Mouse (Mus musculus) fat pad, adult 2 months (tissue): Measurements from ENCODE around the gene Poldip2.
"Not testable (repeated sequence)": the region's sequence is repeated elsewhere in the genome, so short reads cannot be mapped to it uniquely, and the experiment has no call there.

Experiments
- DNase-seq: peaks from one replicate; pipeline ENCODE4 v3.0.0-alpha.2; 2011; ENCODE audit warnings: low read depth, low spot score; ENCODE audit errors: extremely low read depth

Poldip2 gene

DNA sequence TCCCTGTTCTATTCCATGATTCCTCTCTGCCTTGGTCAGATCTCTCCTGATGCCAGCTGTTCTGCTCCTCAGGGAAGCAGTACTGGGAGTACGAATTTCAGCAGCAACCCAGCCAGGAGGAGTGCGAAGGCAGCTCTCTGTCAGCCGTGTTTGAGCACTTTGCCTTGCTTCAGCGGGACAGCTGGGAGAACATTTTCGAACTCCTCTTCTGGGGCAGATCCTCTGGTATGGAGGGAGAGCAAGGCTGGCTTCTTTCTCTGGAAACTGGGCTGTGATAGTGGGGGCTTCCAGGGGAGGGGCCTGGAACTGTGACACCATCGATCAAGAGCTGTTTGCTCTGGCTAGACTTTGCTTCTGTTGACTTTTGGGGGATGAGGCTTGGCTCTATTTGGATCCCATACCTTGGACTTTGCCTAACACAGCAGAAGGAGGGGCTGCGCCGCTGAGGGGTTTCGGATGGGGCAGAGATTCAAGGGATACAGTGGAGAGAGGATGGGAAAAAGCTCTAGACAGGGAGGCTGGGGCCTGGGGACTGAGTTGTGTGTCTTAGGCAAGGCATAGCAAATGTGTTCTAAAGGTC, 11.3 kb upstream of the Poldip2 start:
- DNase-seq, result no peak

DNA sequence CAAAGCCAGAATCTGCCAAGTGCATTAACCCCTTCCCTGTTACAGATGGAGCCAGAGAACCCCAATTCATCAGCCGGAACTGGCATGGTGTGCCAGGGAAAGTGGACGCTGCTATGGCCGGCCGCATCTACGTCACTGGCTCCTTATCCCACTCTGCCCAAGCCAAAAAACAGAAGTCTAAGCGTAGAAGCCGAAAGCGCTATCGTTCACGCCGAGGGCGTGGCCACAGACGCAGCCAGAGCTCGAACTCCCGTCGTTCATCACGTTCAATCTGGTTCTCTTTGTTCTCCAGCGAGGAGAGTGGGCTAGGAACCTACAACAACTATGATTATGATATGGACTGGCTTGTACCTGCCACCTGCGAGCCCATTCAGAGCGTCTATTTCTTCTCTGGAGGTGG, 10.5 kb upstream of the Poldip2 start:
- no peak for DNase-seq

DNA sequence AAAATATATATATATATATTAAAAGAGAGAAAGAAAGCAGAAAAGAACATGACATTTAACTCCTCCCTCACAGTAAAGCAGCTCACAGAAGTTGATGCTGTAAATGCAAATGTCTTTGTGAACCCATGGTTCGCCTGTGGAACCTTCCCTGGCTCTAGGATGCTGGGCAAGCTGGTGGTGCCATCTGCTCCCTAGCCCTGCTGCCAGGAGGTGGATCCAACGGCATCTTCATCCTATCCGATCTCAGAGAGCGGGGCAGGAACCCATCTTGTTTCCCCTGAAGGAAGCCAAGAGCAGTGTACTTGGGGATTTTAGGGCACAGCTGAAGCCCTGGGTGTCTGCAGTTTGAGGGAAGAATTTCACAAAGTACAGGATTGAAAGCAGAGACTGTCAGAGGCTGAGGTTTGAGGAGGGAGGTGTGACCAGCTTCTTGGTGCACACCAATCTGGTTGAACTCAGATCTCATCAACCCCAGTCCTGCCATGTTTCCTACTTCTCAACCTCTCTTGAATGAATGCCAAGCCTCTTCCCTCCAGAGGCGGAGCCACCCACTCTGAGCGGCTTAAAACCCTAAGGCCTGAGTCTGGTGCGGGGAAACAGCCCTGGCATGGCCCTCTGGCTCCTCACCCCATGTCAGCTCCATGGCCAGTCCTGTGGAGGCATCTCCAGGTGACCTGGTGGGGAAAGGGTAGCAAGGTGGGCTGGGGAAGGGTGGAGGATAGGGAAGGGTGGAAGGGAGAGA, 8.9 kb upstream of the Poldip2 start, which contains the start of gene Sebox:
Sebox (plus strand) TSS at position 539 of the 742 bp plus-strand sequence.
- DNase-seq, result no peak

DNA sequence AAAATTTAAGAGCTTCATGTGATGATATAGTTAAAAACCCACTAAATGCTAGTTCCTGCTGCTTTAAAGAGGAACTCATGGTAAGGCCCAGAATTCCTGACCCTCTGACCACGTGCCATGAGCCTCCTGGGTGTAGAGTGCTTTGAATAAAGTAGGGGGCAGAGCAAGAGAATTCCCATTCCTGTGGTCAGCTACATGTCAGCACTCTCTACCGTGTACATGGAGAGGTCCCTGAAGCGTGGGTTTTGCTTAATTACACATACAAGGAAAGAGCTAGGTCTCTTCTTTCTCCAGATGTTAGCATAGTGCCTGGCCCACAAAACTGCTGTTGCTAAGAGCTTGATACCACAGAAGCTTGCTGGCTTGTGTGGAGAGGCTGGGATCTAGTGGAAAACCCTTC, 6.6 kb upstream of the Poldip2 start:
- DNase-seq, result no peak

DNA sequence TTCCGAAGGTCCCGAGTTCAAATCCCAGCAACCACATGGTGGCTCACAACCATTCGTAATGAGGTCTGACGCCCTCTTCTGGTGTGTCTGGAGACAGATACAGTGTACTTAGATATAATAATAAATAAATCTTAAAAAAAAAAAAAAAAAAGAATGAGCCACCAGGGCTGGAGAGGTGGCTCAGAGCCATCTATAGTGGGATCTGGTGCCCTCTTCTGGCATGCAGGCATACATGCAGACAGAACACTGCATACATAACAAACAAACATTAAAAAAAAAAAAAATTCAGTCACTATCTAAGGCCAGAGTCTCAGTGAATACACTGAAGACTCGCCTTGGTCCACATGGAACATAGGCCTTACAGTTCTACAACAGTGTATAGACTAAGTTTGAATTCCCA, 2.8 kb upstream of the Poldip2 start:
- no peak for DNase-seq

DNA sequence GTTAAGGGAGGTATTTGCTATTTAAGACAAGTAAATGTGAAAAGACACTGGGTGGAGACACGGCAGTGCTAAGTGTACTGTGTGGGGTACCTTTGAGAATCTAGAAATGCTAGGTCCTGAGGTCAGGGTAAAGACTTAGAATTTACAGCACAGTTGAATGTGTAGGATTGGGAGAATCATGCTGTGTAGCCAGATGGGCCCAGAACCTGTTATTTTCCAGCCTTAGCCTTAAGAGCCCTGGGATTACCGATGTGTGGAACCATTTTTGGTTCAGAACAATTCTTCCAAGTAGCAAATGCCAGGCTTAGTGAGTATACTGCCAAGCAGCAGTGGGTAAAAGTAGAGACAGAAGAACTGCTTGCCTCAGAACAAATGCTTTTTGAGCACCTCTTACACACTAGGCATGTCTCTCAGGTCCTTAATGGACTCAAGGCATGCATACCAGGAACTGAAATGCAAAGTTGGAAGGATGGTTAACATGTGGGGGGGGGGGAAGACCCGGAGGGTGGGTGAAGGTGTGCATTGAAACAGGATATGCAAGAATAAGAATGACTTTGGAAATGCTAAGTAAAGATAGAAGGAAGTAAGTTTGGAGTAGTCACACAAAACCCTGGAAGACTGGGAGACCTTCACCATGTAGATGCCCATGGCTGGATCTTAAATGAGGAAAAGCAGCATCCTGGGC, 1.3 kb downstream of the Poldip2 start:
- no peak for DNase-seq

DNA sequence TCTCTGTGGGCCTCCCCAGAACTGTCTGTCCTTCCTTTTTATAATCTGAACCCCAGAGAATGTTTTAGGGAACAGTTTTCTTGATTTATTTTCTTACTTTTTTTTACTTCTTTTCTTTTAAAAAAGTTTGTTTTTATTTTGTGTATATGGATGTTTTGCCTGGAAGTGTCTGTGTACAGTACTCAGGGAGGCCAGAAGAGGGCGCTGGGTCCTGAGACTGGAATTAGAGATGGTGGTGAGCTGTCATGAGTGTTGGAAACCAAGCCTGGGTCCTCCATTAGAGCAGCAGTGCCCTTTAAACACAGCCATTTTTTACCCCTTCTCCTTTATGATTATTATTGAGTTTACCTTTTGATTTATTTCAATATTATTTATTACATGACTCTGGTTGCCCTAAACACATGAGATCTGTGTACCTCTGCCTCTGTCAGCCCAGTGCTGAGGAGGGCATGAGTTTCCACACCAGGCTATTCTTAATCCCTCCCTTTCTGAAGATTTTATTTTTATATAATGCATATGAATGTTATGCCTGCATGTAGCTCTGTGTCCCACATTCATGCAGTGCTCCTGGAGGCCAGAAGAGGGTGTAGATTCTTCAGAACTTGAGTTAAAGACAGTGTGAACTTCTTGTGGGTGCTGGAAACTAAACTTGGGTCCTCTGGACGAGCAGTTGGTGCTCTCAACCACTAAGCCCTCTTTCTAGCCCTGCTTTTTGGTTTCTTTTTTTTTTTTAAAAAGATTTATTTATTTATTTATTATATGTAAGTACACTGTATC, 3.7 kb downstream of the Poldip2 start:
- no peak for DNase-seq

DNA sequence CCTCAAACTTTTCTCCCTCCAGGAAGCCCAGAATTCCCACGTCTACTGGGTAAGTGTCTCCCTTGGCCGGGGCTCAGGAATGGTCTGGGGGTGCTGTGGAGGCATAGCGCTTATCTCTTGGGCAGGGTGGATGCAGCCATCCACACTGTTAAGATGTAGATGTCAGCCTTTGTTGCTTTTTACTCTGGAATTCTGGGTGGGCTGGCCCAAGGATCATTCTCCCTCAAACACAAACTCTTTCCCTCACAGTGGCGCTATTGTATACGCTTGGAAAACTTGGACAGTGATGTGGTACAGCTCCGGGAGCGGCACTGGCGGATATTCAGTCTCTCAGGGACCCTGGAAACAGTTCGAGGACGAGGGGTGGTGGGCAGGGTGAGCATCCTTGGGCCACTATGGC, 6.9 kb downstream of the Poldip2 start:
- DNase-seq, result no peak

DNA sequence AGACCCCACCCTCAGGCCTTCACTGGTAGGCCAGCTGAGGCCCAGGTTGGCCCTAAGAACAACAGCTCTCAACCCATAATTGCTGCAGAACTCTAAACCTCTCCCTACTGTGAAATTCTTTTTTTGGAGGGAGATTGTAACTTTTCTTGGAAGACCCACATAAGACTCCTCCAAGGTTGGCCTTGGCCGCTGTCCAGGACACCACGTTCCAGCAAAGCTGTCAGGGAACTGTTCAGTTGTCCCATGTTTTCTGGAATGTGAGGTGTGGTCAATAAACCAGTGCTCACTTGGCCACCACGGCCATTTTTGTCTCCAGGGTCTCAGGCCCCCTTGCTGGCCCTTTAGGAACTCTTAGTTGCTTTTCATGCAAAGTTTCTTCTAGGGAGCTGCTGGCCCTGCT, 9.9 kb downstream of the Poldip2 start:
- DNase-seq, result no peak

DNA sequence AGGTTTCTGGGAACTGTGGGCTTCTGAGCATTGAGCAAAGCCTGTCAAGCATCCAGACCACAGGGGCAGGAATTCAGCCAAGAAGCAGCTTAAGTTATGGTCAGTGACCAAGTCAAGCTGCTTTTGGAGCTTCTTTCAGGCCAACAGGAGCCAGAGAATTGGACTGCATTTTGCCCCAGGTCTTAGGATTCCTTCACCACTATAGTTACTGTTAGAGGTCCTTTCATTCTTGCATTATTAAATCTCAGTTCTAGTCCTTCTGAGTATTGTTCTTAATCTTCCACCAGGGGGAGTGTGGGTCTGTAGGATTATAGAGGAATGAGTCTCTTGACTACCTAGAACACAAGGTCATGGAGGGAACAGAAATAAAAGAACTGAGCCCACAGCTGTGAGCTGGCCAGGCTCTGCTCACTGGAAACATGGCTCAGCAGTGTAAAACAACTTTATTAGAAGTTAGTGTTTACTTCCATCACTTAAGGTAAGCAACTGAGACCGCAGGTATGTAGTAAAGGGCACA, 10.5 kb downstream of the Poldip2 start:
- DNase-seq, result peak; percentile 68

DNA sequence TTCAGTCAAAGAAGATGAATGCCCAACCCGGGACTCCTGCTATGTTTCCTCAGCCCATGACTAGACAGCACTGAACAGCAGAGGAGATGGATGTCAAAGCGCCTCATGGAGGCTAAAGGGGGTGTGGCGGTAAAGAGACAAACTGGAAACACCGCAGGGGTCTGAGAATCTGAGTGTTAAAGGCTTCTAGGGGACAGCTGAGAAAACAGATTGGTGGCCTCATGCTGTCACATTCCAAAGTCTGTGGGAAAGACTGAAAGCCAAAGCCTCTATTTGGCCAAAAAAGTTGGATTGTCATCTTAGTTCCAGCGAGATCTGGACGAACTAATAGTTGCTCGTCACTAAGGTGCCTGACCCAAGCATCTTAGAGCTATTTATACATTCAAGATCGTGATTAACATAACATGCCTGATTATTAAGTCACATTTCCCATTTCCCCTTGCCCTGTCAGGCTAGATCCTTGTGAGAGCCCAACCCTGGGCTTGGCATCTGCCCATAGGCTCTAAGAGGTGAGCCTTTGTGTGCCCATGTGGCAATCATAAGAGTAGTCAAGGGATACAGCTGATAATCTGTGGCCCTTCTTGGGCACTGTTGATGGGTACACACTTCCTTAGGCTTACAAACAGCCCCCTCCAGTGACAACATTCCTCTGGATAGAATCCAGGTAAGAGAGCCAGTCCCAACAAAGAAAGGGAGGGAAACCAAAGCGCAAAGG, 11.4 kb downstream of the Poldip2 start:
- no peak for DNase-seq

DNA sequence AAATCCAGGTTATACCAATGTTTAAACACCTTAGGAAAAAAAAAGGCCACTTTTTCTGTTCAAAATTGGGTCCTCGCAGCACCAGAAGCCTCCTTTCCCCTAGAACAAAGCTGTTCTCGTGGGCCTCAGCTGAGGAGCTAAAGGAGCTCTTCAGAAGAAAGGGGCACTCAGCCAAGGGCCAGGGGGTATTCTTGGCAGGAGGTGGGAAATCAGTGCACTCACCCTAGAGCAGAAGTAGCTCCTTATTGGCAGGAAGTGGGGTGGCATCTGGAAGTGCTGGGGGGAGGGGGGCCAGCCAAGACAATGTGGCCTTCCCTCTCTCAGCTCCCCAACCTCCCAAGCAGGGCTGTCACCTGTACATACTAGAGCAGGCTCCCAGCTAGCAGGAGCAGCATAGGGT, 12.8 kb downstream of the Poldip2 start:
- DNase-seq, result no peak

DNA sequence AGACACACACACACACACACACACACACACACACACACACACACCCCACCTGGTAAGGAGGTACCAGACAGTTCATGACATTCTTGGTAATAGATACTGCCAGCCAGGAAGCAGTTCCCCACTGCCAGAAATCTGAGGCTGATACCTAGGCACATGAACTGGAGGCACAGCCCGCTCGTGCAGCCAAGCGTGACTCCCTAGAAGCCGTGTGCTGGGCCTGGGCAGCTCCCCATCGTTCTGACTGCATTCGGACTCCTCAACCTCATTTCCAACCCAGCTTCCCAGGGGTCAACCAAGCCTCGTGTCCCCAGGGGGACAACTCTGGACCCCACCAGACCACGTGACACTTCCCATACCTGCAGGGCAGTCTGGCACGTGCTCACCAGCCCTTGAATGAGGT, 16.7 kb downstream of the Poldip2 start:
- no peak for DNase-seq

DNA sequence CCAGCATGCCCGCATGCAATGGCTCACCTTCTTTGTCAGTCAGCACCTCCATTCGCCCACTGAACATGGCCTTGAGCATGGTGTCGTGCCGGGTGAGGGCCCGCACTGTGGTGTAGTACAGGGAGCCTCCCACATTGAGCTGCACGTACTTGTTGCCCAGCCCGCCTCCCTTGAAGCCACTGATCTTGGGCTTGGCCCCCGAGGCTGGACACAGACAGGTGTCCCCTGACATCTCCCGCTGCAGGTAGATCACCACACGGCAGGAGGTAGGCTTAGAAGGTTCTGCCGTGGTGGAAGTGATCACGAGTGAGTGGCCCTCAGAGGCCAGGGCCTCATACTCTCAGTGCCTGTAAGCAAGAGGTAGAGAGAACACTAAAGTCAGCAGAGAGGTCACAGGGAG, 18.0 kb downstream of the Poldip2 start:
- DNase-seq, result no peak

DNA sequence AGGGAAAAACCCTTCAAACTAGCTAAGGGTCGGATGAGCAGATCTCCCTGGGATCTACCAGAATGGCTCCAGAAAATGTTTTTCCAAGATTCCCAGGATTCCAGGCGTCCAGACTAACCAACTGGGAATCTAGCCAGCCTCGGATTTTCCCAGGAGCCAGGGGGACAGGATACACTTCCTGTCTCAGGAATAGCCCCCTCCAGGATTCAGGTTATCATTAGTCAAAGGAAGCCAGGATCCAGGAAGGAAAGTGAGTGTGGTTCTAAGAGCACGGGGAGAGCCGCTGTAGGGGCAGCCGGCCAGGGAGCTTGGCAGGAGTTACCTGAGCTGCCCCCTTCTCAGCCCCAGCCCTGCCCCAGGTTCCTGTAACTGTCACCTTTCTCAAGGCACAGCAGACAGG, 19.1 kb downstream of the Poldip2 start:
- DNase-seq, result no peak

DNA sequence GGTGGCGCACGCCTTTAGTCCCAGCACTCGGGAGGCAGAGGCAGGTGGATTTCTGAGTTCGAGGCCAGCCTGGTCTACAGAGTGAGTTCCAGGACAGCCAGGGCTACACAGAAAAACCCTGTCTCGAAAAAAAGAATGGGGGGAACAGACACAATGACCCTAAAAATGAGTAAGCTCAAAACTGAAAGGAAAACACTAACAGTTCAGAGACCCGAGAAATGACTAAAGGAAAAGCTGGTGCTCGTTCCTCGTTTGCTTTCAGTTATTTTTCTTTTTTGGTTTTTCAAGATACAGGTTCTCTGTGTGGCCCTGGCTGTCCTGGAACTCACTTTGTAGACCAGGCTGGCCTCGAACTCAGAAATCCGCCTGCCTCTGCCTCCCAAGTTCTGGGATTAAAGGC, 19.5 kb downstream of the Poldip2 start:
- DNase-seq, result not testable (repeated sequence)

DNA sequence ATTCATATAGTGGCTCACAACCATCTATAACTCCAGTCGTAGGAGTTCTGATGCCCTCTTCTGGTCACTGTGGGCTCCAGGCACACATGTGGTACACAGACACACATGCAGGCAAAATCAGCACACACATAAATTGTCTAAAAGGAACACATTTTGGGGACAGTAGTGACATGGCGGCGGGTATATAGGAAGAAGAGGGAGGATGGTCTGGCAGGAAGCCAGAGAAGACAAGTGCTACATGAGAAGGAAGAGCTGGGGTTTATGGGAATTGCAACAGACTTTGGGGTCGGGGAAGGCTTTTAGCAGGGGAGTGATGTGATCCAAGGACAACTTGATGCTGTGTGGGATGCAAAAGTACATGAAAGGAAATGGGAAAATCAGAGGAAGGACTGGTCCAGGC, 22.5 kb downstream of the Poldip2 start:
- no peak for DNase-seq

DNA sequence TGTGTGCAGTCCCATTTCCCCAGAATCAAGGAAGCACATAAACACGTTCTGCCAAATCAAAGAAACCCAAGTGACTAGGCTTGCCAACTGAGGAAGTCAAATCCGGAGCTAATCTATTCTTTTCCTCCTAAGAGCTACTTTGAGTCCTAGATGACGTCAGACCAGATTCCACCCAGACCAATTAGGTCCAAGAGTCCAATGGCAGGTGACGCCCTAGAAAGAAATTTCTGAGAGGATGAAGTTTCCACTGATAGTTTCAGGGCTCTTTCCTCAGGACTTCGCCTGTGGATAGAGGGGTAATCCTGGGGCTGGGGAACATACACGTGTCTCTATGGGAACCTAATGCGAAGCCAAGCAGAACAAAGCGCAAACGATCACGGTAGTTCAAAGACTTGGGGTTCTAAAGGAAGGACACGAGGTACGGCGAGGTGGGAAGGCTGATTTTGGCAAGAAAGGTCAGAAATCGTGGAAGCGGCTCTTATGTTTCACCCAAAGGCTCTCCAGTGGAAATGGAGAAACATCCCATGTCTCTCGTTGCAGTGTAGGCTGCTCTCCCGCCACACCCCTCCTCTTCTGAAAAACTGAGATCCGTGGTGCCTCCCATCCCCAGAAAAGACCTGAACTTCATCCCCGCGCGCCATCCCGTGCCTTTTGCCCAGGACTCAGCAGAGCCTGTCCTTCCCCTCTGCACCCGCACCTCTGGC, 23.5 kb downstream of the Poldip2 start:
- DNase-seq, result no peak

DNA sequence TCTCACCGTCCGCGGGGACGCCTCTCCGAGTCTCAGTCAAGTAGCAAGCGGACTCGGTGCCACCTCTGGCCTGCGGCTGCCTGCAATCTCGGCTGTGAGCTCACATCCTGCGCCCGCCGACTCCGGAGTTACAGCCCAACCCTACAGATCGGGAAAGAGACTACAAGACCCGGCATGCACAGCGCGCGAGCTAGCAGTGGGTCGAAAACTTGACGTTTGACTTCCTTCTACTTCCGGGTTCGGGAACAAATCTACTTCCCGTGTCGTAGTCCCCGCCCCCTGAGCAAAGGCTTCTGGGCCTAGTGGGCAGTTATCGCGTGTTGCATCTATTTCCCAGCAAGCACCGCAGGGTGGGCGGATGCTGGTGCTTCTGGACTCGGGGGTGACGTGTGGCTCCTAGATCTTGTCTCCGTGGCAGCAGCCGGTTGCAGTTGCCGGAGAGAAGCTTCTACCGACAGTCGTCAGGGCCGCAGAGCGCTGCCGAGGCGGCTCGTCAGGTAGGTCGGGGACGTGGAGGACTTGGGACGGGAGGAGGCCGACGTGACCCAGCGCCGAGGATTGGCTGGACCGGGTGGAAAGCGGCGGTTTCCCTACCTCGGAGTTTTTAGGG, 24.2 kb downstream of the Poldip2 start, which contains the start of the genes Tnfaip1 and Ift20:
Tnfaip1 (minus strand) TSS at position 253 of the 610 bp plus-strand sequence.
Ift20 (plus strand) TSS at position 282 of the 610 bp plus-strand sequence.
- DNase-seq, result peak; percentile 95
